Mouse (Mus musculus): ENCODE data around the gene Ap3m1. TPM values are rescaled to one million over a fixed set of nuclear protein-coding genes. Genes with fewer than 3 reads are reported as not detected.

Ap3m1 gene
- polyA plus RNA-seq, 1 experiment from 2014 or later, result 46.8 TPM

- Histone ChIP-seq H3K9me3 (ENCODE audit: control insufficient read depth, low read length) (no peaks in the 10 kb centered on the region), H3K36me3 (ENCODE audit: control insufficient read depth, insufficient read depth, low read length) (peaks cover 35% of the 10 kb centered on the region), H3K4me1 (replicated peaks; ENCODE audit: control insufficient read depth, insufficient read depth) (no peaks in the 10 kb centered on the region), H3K27ac (replicated peaks) (no peak overlapping the region), H3K4me2 (replicated peaks; ENCODE audit: low read depth) (no peak overlapping the region), H3K9ac (ENCODE audit: low read length) (no peak overlapping the region), H3K27me3 (ENCODE audit: control insufficient read depth, insufficient read depth, low read length) (no peaks in the 10 kb centered on the region), H3K4me3 (ENCODE audit: low read depth, low read length) (no peak overlapping the region)
- DNase-seq (ENCODE audit: low spot score) (no peak), ATAC-seq (ENCODE audit: low FRiP score, low TSS enrichment) (no peak)
- TF ChIP-seq EP300 (optimal IDR thresholded peaks at IDR 0.05) (no peak), CTCF (IDR thresholded peaks at IDR 0.05; ENCODE audit: low read depth) (peak; percentile 68)
- 60% methylated on average over 3 of the region's 3 CpGs for WGBS
Observed at GRCm38 (mm10) chr14:21018977-21019376, 33.3 kb downstream of the Ap3m1 start.

DNA sequence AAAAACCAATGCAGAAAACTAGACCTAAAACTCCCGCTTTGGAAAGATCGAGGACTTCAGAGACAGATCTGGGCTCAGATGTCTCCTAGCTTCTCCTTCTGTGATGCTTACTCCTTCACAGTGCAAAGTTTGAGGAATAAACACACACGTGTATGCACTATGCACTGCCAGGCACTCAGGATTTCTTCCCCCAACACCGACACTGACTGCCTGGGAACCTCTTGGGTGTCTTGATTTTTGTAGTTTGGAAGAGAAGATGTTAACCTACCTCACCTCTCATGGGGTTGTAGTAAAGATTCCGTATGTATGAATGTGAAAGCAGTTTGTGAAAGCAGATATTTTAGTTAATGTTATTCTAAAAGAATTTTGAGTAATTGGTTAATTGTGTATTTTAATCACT is 34.4 kb downstream of the Ap3m1 start:
- ATAC-seq (ENCODE audit: low FRiP score, low TSS enrichment), result no peak

GRCm38 (mm10) chr14:21013800-21014334 is 38.4 kb downstream of the Ap3m1 start:
- TF ChIP-seq EP300 (optimal IDR thresholded peaks at IDR 0.05), result no peak
- no peak for TF ChIP-seq CTCF (IDR thresholded peaks at IDR 0.05; ENCODE audit: low read depth)
- Histone ChIP-seq H3K27me3 (ENCODE audit: control insufficient read depth, insufficient read depth, low read length) (no peaks in the 10 kb centered on the region), H3K9ac (ENCODE audit: low read length) (no peak overlapping the region), H3K9me3 (ENCODE audit: control insufficient read depth, low read length) (no peaks in the 10 kb centered on the region), H3K4me3 (ENCODE audit: low read depth, low read length) (no peak overlapping the region), H3K4me2 (replicated peaks; ENCODE audit: low read depth) (no peak overlapping the region), H3K27ac (replicated peaks) (no peak overlapping the region), H3K4me1 (replicated peaks; ENCODE audit: control insufficient read depth, insufficient read depth) (no peaks in the 10 kb centered on the region), H3K36me3 (ENCODE audit: control insufficient read depth, insufficient read depth, low read length) (peaks cover 23% of the 10 kb centered on the region)
- DNase-seq (ENCODE audit: low spot score), result no peak
- 80% methylated on average over 5 of the region's 5 CpGs for WGBS
- no peak for ATAC-seq (ENCODE audit: low FRiP score, low TSS enrichment)

More for the DNA sequence above, 34.4 kb downstream of the Ap3m1 start:
- Histone ChIP-seq H3K9ac (ENCODE audit: low read length) (no peak overlapping the region), H3K27ac (replicated peaks) (no peak overlapping the region), H3K4me1 (replicated peaks; ENCODE audit: control insufficient read depth, insufficient read depth) (no peaks in the 10 kb centered on the region), H3K9me3 (ENCODE audit: control insufficient read depth, low read length) (no peaks in the 10 kb centered on the region), H3K4me3 (ENCODE audit: low read depth, low read length) (no peak overlapping the region), H3K27me3 (ENCODE audit: control insufficient read depth, insufficient read depth, low read length) (no peaks in the 10 kb centered on the region), H3K4me2 (replicated peaks; ENCODE audit: low read depth) (no peak overlapping the region), H3K36me3 (ENCODE audit: control insufficient read depth, insufficient read depth, low read length) (peaks cover 36% of the 10 kb centered on the region)
- TF ChIP-seq EP300 (optimal IDR thresholded peaks at IDR 0.05) (no peak), CTCF (IDR thresholded peaks at IDR 0.05; ENCODE audit: low read depth) (no peak)
- whole genome bisulfite sequencing, result 91% methylated on average over 5 of the region's 5 CpGs
- no peak for DNase-seq (ENCODE audit: low spot score)

DNA sequence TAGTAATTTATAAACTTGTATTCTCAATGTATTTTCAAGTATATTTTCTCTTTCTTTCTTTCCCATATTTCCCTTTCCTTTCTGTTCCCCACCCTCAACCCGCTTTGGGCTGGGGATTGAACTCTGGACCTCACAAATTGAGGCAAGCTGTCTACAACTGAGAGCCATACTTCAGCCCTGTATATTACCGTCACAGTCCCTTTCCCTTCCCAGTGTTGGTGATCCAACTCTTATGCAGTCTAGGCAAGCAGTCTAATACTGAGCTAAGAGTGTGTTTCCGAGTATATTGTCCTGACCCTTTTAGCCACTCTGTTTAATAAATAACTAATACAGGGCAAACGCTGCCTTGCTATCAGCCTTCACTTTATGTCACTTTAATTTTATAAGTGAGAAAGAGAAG is 52.7 kb downstream of the Ap3m1 start:
- DNase-seq (ENCODE audit: low spot score) (no peak), ATAC-seq (ENCODE audit: low FRiP score, low TSS enrichment) (no peak)
- no peaks in the 10 kb centered on the region for H3K9me3 ChIP-seq (ENCODE audit: control insufficient read depth, low read length)
- H3K4me3 ChIP-seq (ENCODE audit: low read depth, low read length), result no peak overlapping the region
- peaks cover 16% of the 10 kb centered on the region; the same call in 1 of the 2 replicates for H3K36me3 ChIP-seq (ENCODE audit: control insufficient read depth, insufficient read depth, low read length)
- H3K27ac ChIP-seq (replicated peaks), result no peak overlapping the region
- H3K4me1 ChIP-seq (replicated peaks; ENCODE audit: control insufficient read depth, insufficient read depth), result no peaks in the 10 kb centered on the region
- TF ChIP-seq EP300 (optimal IDR thresholded peaks at IDR 0.05), result no peak
- TF ChIP-seq CTCF (IDR thresholded peaks at IDR 0.05; ENCODE audit: low read depth), result no peak
- H3K27me3 ChIP-seq (ENCODE audit: control insufficient read depth, insufficient read depth, low read length), result no peaks in the 10 kb centered on the region
- no peak overlapping the region for H3K4me2 ChIP-seq (replicated peaks; ENCODE audit: low read depth)
- no peak overlapping the region for H3K9ac ChIP-seq (ENCODE audit: low read length)
- WGBS, result 68% methylated on average over 4 of the region's 4 CpGs

GRCm38 (mm10) chr14:20997548-20997947 is 54.8 kb downstream of the Ap3m1 start:
- no peak for TF ChIP-seq EP300 (optimal IDR thresholded peaks at IDR 0.05)
- no peak for TF ChIP-seq CTCF (IDR thresholded peaks at IDR 0.05; ENCODE audit: low read depth)
- H3K4me1 ChIP-seq (replicated peaks; ENCODE audit: control insufficient read depth, insufficient read depth), result no peaks in the 10 kb centered on the region
- WGBS, result 54% methylated on average over 3 of the region's 3 CpGs
- H3K27ac ChIP-seq (replicated peaks), result no peak overlapping the region
- ATAC-seq (ENCODE audit: low FRiP score, low TSS enrichment) (no peak), DNase-seq (ENCODE audit: low spot score) (no peak)
- no peaks in the 10 kb centered on the region for H3K9me3 ChIP-seq (ENCODE audit: control insufficient read depth, low read length)
- no peak overlapping the region for H3K9ac ChIP-seq (ENCODE audit: low read length)
- H3K27me3 ChIP-seq (ENCODE audit: control insufficient read depth, insufficient read depth, low read length), result no peaks in the 10 kb centered on the region
- H3K4me2 ChIP-seq (replicated peaks; ENCODE audit: low read depth), result no peak overlapping the region
- H3K36me3 ChIP-seq (ENCODE audit: control insufficient read depth, insufficient read depth, low read length), result peaks cover 11% of the 10 kb centered on the region; the same call in 1 of the 2 replicates
- H3K4me3 ChIP-seq (ENCODE audit: low read depth, low read length), result no peak overlapping the region

- no peak overlapping the region for H3K4me3 ChIP-seq (ENCODE audit: low read depth, low read length)
- no peak for DNase-seq (ENCODE audit: low spot score)
- 55% methylated on average over 5 of the region's 5 CpGs for WGBS
- H3K36me3 ChIP-seq (ENCODE audit: control insufficient read depth, insufficient read depth, low read length), result peaks cover 11% of the 10 kb centered on the region
- ATAC-seq (ENCODE audit: low FRiP score, low TSS enrichment), result no peak
- H3K4me2 ChIP-seq (replicated peaks; ENCODE audit: low read depth), result no peak overlapping the region
- H3K9ac ChIP-seq (ENCODE audit: low read length), result no peak overlapping the region
- no peak overlapping the region for H3K27ac ChIP-seq (replicated peaks)
- no peaks in the 10 kb centered on the region for H3K4me1 ChIP-seq (replicated peaks; ENCODE audit: control insufficient read depth, insufficient read depth)
- TF ChIP-seq EP300 (optimal IDR thresholded peaks at IDR 0.05) (no peak), CTCF (IDR thresholded peaks at IDR 0.05; ENCODE audit: low read depth) (no peak)
- H3K9me3 ChIP-seq (ENCODE audit: control insufficient read depth, low read length), result no peaks in the 10 kb centered on the region
- no peaks in the 10 kb centered on the region for H3K27me3 ChIP-seq (ENCODE audit: control insufficient read depth, insufficient read depth, low read length)
Observed at GRCm38 (mm10) chr14:20996361-20996760, 55.9 kb downstream of the Ap3m1 start.

All from stomach, postnatal 0 days (tissue).